Mouse (Mus musculus) intestine, postnatal 0 days (tissue): ENCODE measurements around the gene Slc10a4. TPM values are rescaled to one million over a fixed set of nuclear protein-coding genes. Genes with fewer than 3 reads are reported as not detected.

Experiments
- ATAC-seq: fragments of 200-750 bp; cut with Nextera tagmentation; 2 replicates; pipeline ENCODE4 v1.8.0; 2017; ENCODE audit warnings: mild to moderate bottlenecking, moderate TSS enrichment, moderate library complexity
- H3K27ac ChIP-seq: fragments of 300-500 bp; sonication (generic); 2 replicates; pipeline ENCODE4 v1.5.1; 2014; ENCODE audit warnings: mild to moderate bottlenecking, low read depth, low read length, moderate library complexity
- H3K27me3 ChIP-seq: fragments of 300-500 bp; sonication (generic); replicated peaks from 2 replicates; pipeline ENCODE4 v1.6.1; 2014; ENCODE audit warnings: low read length, mixed read lengths; ENCODE audit not compliant: control insufficient read depth, insufficient read depth
- H3K36me3 ChIP-seq: fragments of 300-500 bp; sonication (generic); 2 replicates; pipeline ENCODE4 v1.6.1; 2014; ENCODE audit warnings: mild to moderate bottlenecking, moderate library complexity; ENCODE audit not compliant: control insufficient read depth, insufficient read depth
- H3K4me1 ChIP-seq: fragments of 300-500 bp; sonication (generic); replicated peaks from 2 replicates; pipeline ENCODE4 v1.6.1; 2014; ENCODE audit warnings: antibody characterized with exemption, low read length, mixed read lengths; ENCODE audit not compliant: control insufficient read depth, insufficient read depth
- H3K4me2 ChIP-seq: fragments of 300-500 bp; sonication (generic); replicated peaks from 2 replicates; pipeline ENCODE4 v1.6.1; 2014; ENCODE audit warnings: low read depth, mild to moderate bottlenecking, moderate library complexity
- H3K4me3 ChIP-seq: fragments of 300-500 bp; sonication (generic); 2 replicates; pipeline ENCODE4 v1.5.1; 2014; ENCODE audit warnings: low read depth, low read length
- H3K9ac ChIP-seq: fragments of 300-500 bp; sonication (generic); 2 replicates; pipeline ENCODE4 v1.6.1; 2014; ENCODE audit warnings: mild to moderate bottlenecking, low read depth, low read length
- H3K9me3 ChIP-seq: fragments of 300-500 bp; sonication (generic); 2 replicates; pipeline ENCODE4 v1.6.1; 2016; ENCODE audit warnings: mixed run types; ENCODE audit not compliant: control insufficient read depth
- CTCF ChIP-seq: sonication (generic); IDR thresholded peaks from 2 replicates; pipeline ENCODE4 v1.5.1; 2016; ENCODE audit warnings: low read depth, mild to moderate bottlenecking, control low read depth, antibody characterized with exemption, moderate library complexity
- WGBS: fragments of 180-500 bp; shearing (Covaris S2); extraction: QIAGEN DNeasy Blood & Tissue Kit; methylation state at CpG from one replicate; pipeline ENCODE4 v1.1.7; 2014; 5-methylcytosine and 5-hydroxymethylcytosine counted together
- polyA plus RNA-seq: library from polyadenylated mRNA; unstranded; fragments of >200 nt; fragmentation: Nextera tagmentation; extraction: Ambion mirVana; gene quantifications from 2 replicates; pipeline ENCODE4 v1.2.1, GENCODE M21; 2015

The Slc10a4 gene
- polyA plus RNA-seq, 1 experiment from 2014 or later = 5.1 TPM

DNA sequence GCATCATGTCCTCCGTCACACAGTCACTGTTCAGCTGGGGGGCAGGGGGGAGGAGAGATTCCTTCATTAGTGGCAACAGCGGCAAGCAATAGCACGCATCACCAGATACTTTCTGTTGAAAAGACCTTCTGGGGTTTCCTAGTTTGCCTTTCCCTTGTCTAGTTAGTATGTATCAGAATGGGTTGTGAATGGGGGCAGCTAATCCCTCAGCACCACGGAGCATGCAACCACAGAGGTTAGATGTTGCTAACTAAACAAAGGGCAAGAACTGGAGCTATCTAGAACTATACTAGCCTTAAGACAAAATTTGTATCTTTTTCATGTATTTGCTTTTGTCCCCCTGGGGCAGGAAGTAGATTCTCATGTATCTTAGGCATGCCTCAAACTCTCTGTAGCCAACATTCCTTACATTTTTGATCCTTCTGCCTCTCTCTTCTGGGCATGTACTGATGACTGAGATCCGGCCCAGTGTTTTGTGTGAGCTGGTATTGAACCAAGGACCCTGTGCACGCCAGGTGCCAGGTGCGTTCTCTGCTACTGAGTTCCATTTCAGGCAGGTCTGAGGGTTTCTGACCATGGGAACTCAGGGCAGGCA is 41.1 kb downstream of the Slc10a4 start:
- Histone ChIP-seq H3K4me2 (no peak overlapping the region), H3K9ac (no peak overlapping the region), H3K9me3 (no peaks in the 10 kb centered on the region), H3K27me3 (no peaks in the 10 kb centered on the region), H3K4me3 (no peak overlapping the region), H3K4me1 (no peaks in the 10 kb centered on the region), H3K36me3 (peaks cover 84% of the 10 kb centered on the region), H3K27ac (no peak overlapping the region)
- TF ChIP-seq CTCF = no peak
- 78% methylated on average over 7 of the region's 7 CpGs for WGBS
- ATAC-seq = no peak

DNA sequence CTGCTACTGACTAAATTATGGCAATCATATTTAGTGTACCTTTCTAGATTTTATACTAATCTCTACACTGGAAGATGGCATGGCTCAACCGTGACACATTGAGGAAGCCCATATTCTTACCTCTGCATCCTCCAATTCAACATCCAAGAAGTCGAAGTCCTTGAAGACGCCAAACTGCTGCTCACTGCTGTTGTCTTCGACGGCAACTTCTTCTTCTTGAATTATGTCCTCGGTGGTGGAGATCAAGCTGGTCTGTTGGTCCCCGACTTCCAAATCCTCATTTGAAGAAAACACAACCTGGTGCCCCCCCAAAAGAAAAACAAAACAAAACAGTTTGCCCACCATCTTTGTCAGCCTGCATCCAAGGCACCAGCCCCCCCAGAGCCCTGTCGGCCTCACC is 47.2 kb downstream of the Slc10a4 start:
- H3K36me3 ChIP-seq = peaks cover 79% of the 10 kb centered on the region
- H3K9me3 ChIP-seq = no peaks in the 10 kb centered on the region

DNA sequence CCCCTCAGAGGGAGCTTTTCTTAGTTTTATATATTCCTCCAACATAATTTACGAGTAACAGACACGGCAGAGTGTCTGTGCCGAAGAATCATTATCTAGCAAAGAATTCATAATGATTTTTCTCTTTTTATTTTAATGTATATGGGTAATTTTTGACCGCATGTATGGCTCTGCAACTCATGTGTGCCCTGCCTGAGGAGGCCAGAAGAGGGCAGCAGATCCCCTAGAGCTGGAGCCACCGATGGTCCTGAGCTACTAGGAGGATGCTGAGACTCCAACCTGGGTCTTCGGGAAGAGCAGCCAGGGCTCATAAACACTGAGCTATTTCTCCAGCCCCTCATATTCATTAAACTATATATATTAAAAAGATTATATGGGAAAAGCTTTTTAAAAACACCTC is 49.8 kb downstream of the Slc10a4 start:
- Histone ChIP-seq H3K9me3 (no peaks in the 10 kb centered on the region), H3K4me1 (no peaks in the 10 kb centered on the region), H3K4me3 (no peak overlapping the region), H3K27me3 (no peaks in the 10 kb centered on the region), H3K9ac (no peak overlapping the region), H3K27ac (no peak overlapping the region), H3K4me2 (no peak overlapping the region), H3K36me3 (peaks cover 71% of the 10 kb centered on the region)
- 96% methylated on average over 6 of the region's 6 CpGs for WGBS
- TF ChIP-seq CTCF = peak; percentile 57
- no peak for ATAC-seq

More for the DNA sequence above, 47.2 kb downstream of the Slc10a4 start:
- no peak for ATAC-seq
- H3K4me3 ChIP-seq = no peak overlapping the region
- H3K4me2 ChIP-seq = no peak overlapping the region
- no peak overlapping the region for H3K27ac ChIP-seq
- 92% methylated on average over 8 of the region's 8 CpGs for WGBS
- no peaks in the 10 kb centered on the region for H3K4me1 ChIP-seq
- no peak overlapping the region for H3K9ac ChIP-seq
- H3K27me3 ChIP-seq = no peaks in the 10 kb centered on the region
- TF ChIP-seq CTCF = no peak

DNA sequence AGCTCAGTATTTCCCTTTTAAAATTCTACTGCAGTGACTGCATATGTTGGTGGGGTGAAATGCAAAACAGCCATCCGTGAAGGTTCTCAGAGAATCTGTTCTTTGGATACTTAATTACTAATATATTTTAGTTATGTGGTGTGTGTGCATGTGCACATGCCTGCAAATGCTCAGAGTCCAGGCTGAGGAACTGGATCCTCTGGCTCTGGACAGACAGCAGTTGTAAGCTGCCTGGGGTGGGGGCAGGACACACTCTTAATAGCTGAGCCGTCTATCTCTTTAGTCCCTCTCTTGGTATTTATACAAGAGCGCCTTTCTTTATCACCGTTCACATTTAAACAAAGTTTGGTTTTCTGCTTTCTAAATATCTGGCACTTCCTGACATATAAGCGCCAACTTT is 50.3 kb downstream of the Slc10a4 start:
- WGBS = 83% methylated on average over 5 of the region's 5 CpGs
- H3K36me3 ChIP-seq = peaks cover 66% of the 10 kb centered on the region

DNA sequence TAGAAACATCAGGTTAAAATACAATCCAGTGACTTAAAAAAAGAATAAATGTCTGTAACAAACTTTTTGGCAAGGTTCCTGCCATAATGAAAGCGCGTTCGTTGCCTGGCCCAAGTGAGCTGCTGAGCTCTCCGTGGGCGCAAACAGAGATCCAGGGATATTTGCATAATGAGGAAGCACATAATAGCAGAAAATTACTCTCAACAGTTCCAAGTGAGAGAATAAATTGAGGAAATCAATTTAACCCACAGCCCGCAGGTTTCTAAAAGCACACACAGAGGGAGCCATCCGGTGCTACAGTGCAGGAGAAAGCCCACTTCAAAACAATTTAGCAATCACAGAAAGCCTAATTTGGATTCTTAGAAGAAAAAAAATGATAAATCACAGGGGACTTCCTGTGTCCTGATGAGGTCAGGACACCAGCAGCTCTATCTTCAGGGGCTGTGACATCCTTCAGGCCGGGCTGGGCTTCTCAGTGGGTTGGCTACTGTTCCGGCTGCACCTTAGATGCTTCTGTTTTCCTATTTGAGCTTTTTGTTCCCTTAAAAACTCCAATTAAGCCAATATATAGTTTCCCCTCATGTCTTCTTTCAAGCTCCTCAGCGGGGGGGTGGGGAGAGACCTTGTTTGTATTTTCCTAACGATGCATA is 54.9 kb downstream of the Slc10a4 start:
- Histone ChIP-seq H3K9me3 (no peaks in the 10 kb centered on the region), H3K36me3 (peaks cover 64% of the 10 kb centered on the region), H3K27ac (no peak overlapping the region), H3K4me1 (no peaks in the 10 kb centered on the region), H3K27me3 (no peaks in the 10 kb centered on the region), H3K4me2 (no peak overlapping the region), H3K4me3 (no peak overlapping the region), H3K9ac (no peak overlapping the region)
- WGBS = 83% methylated on average over 11 of the region's 11 CpGs
- ATAC-seq = no peak
- TF ChIP-seq CTCF = no peak

More for the DNA sequence above, 50.3 kb downstream of the Slc10a4 start:
- H3K27me3 ChIP-seq = no peaks in the 10 kb centered on the region
- ATAC-seq = no peak
- no peak overlapping the region for H3K9ac ChIP-seq
- no peak for TF ChIP-seq CTCF
- no peaks in the 10 kb centered on the region for H3K4me1 ChIP-seq
- H3K4me3 ChIP-seq = no peak overlapping the region
- H3K9me3 ChIP-seq = no peaks in the 10 kb centered on the region
- no peak overlapping the region for H3K4me2 ChIP-seq
- H3K27ac ChIP-seq = no peak overlapping the region

Other genes starting within 250 kb of the Slc10a4 start
- 12.4 and 14.7 TPM in 2 replicates for gene Tec, start 138.4 kb upstream of the Slc10a4 start, polyA plus RNA-seq
- 9.6 and 10.1 TPM in 2 replicates for gene Slain2, start 92.6 kb upstream of the Slc10a4 start, polyA plus RNA-seq
- gene Gm10135, start 32.2 kb upstream of the Slc10a4 start, polyA plus RNA-seq = not detected in 2 replicates
- 27.8 and 28.2 TPM in 2 replicates for gene Fryl, start 249.7 kb downstream of the Slc10a4 start, polyA plus RNA-seq